Mouse (Mus musculus) liver, postnatal 0 days (tissue): ENCODE measurements around the gene Gm20509. TPM values are rescaled to one million over a fixed set of nuclear protein-coding genes. Genes with fewer than 3 reads are reported as not detected.

Experiments
- ATAC-seq: fragments of 200-750 bp; cut with Nextera tagmentation; 2 replicates; pipeline ENCODE4 v1.8.0; 2017; ENCODE audit warnings: mild to moderate bottlenecking, moderate library complexity
- DNase-seq: peaks from one replicate; pipeline ENCODE4 v3.0.0-alpha.2; 2016
- H3K27ac ChIP-seq: fragments of 300-500 bp; sonication (generic); 2 replicates; pipeline ENCODE4 v1.5.1; 2014; ENCODE audit warnings: antibody characterized with exemption, moderate library complexity, mild to moderate bottlenecking, low read depth
- H3K27me3 ChIP-seq: fragments of 300-500 bp; sonication (generic); 2 replicates; pipeline ENCODE4 v1.6.1; 2014; ENCODE audit warnings: low read length, control low read depth, mixed read lengths; ENCODE audit not compliant: insufficient read depth
- H3K36me3 ChIP-seq: fragments of 300-500 bp; sonication (generic); replicated peaks from 2 replicates; pipeline ENCODE4 v1.6.1; 2014; ENCODE audit warnings: mild to moderate bottlenecking, control low read depth, low read length, moderate library complexity, mixed read lengths; ENCODE audit not compliant: insufficient read depth
- H3K4me1 ChIP-seq: fragments of 300-500 bp; sonication (generic); 2 replicates; pipeline ENCODE4 v1.6.1; 2014; ENCODE audit warnings: antibody characterized with exemption, mild to moderate bottlenecking, control low read depth; ENCODE audit not compliant: insufficient read depth
- H3K4me2 ChIP-seq: fragments of 300-500 bp; sonication (generic); 2 replicates; pipeline ENCODE4 v1.6.1; 2014; ENCODE audit warnings: low read depth, mild to moderate bottlenecking, low read length, moderate library complexity, mixed read lengths
- H3K4me3 ChIP-seq: fragments of 300-500 bp; sonication (generic); 2 replicates; pipeline ENCODE4 v1.5.1; 2014; ENCODE audit warnings: low read depth, low read length
- H3K9ac ChIP-seq: fragments of 300-500 bp; sonication (generic); replicated peaks from 2 replicates; pipeline ENCODE4 v1.6.1; 2014; ENCODE audit warnings: mild to moderate bottlenecking, moderate library complexity
- H3K9me3 ChIP-seq: fragments of 300-500 bp; sonication (generic); 2 replicates; pipeline ENCODE4 v1.6.1; 2016; ENCODE audit warnings: mild to moderate bottlenecking, control low read depth, low read length, mixed read lengths
- CTCF ChIP-seq: sonication (generic); IDR thresholded peaks from 2 replicates; pipeline ENCODE4 v1.5.1; 2016; ENCODE audit warnings: antibody characterized with exemption, low read depth
- EP300 ChIP-seq: IDR thresholded peaks from 2 replicates; pipeline ENCODE4 v1.6.1; 2016; ENCODE audit warnings: antibody characterized with exemption, low read depth, mild to moderate bottlenecking
- WGBS: fragments of 180-500 bp; shearing (Covaris S2); extraction: QIAGEN DNeasy Blood & Tissue Kit; methylation state at CpG from one replicate; pipeline ENCODE4 v1.1.7; 2014; ENCODE audit not compliant: insufficient replicate concordance; 5-methylcytosine and 5-hydroxymethylcytosine counted together
- polyA plus RNA-seq: library from polyadenylated mRNA; unstranded; fragments of >200 nt; fragmentation: Nextera tagmentation; extraction: Ambion mirVana; gene quantifications from 2 replicates; pipeline ENCODE4 v1.2.1, GENCODE M21; 2015

Gene Gm20509
- polyA plus RNA-seq = not detected in 2 replicates

- Histone ChIP-seq H3K27ac (no peak within 1 kb of the TSS), H3K4me1 (peaks cover 11% of the 10 kb centered on the region), H3K27me3 (peaks cover 13% of the 10 kb centered on the region), H3K36me3 (no peaks in the 10 kb centered on the region), H3K9me3 (no peaks in the 10 kb centered on the region), H3K4me3 (peak within 1 kb of the TSS; percentile 46), H3K9ac (peak within 1 kb of the TSS; percentile 53), H3K4me2 (peak within 1 kb of the TSS; percentile 79)
- ATAC-seq (no peak), DNase-seq (no peak)
- no peak for TF ChIP-seq CTCF
- TF ChIP-seq EP300 = no peak
- WGBS = 83% methylated on average over 4 of the region's 4 CpGs
These were observed at the start of gene Gm20509 for GRCm38 (mm10) chr9:73102181-73102580. Gene Gm20509 (plus strand): TSS chr9:73102470.

GRCm38 (mm10) chr9:73055441-73055911 is 46.8 kb upstream of the Gm20509 start:
- Histone ChIP-seq H3K9me3 (no peaks in the 10 kb centered on the region), H3K4me2 (no peak overlapping the region), H3K4me3 (no peak overlapping the region), H3K27ac (peak overlapping the region; percentile 48), H3K27me3 (no peaks in the 10 kb centered on the region), H3K4me1 (peaks cover 2% of the 10 kb centered on the region; the same call in 1 of the 2 replicates), H3K36me3 (no peaks in the 10 kb centered on the region), H3K9ac (no peak overlapping the region)
- WGBS = 66% methylated on average over 10 of the region's 10 CpGs
- no peak for ATAC-seq
- no peak for DNase-seq
- TF ChIP-seq CTCF = no peak
- peak; percentile 63; the same call in 1 of the 2 replicates for TF ChIP-seq EP300

GRCm38 (mm10) chr9:73059224-73059623 is 43.0 kb upstream of the Gm20509 start:
- H3K27me3 ChIP-seq = no peaks in the 10 kb centered on the region
- TF ChIP-seq CTCF (no peak), EP300 (no peak)
- no peak overlapping the region for H3K4me2 ChIP-seq
- ATAC-seq (no peak), DNase-seq (no peak)
- no peak overlapping the region for H3K27ac ChIP-seq
- 71% methylated on average over 4 of the region's 4 CpGs for WGBS
- H3K9ac ChIP-seq = no peak overlapping the region
- H3K4me3 ChIP-seq = no peak overlapping the region
- no peaks in the 10 kb centered on the region for H3K9me3 ChIP-seq
- H3K4me1 ChIP-seq = peaks cover 2% of the 10 kb centered on the region; the same call in 1 of the 2 replicates
- H3K36me3 ChIP-seq = 0 out of 2 replicates have a peak, but pooled peaks cover 2% of the 10 kb centered on the region

GRCm38 (mm10) chr9:73063621-73064290 is 38.5 kb upstream of the Gm20509 start:
- no peak for TF ChIP-seq CTCF
- no peak for TF ChIP-seq EP300
- H3K4me3 ChIP-seq = no peak overlapping the region
- H3K36me3 ChIP-seq = peaks cover 2% of the 10 kb centered on the region; the same call in 1 of the 2 replicates
- peaks cover 14% of the 10 kb centered on the region for H3K4me1 ChIP-seq
- no peaks in the 10 kb centered on the region for H3K27me3 ChIP-seq
- no peak overlapping the region for H3K4me2 ChIP-seq
- 70% methylated on average over 15 of the region's 15 CpGs for WGBS
- H3K27ac ChIP-seq = no peak overlapping the region
- DNase-seq (no peak), ATAC-seq (no peak)
- no peak overlapping the region for H3K9ac ChIP-seq
- no peaks in the 10 kb centered on the region for H3K9me3 ChIP-seq

- TF ChIP-seq CTCF (no peak), EP300 (no peak)
- DNase-seq (peak; percentile 43), ATAC-seq (peak; percentile 88)
- WGBS = 35% methylated on average over 10 of the region's 10 CpGs
- H3K9ac ChIP-seq = no peak overlapping the region
- H3K36me3 ChIP-seq = no peaks in the 10 kb centered on the region; the same call in 1 of the 2 replicates
- no peak overlapping the region for H3K27ac ChIP-seq
- no peaks in the 10 kb centered on the region for H3K27me3 ChIP-seq
- H3K4me3 ChIP-seq = no peak overlapping the region
- no peaks in the 10 kb centered on the region for H3K9me3 ChIP-seq
- H3K4me1 ChIP-seq = peaks cover 17% of the 10 kb centered on the region
- H3K4me2 ChIP-seq = no peak overlapping the region
These were observed 35.2 kb upstream of the Gm20509 start for GRCm38 (mm10) chr9:73067086-73067485.

GRCm38 (mm10) chr9:73068230-73068679 is 34.0 kb upstream of the Gm20509 start:
- H3K9ac ChIP-seq = no peak overlapping the region; the same call in 1 of the 2 replicates
- no peak overlapping the region for H3K4me3 ChIP-seq
- no peaks in the 10 kb centered on the region for H3K9me3 ChIP-seq
- H3K4me2 ChIP-seq = peak overlapping the region; percentile 13; the same call in 1 of the 2 replicates
- WGBS = 22% methylated on average over 6 of the region's 6 CpGs
- no peak for TF ChIP-seq CTCF
- peak; percentile 40; the same call in 1 of the 2 replicates for ATAC-seq
- H3K27ac ChIP-seq = peak overlapping the region; percentile 74
- H3K27me3 ChIP-seq = no peaks in the 10 kb centered on the region
- H3K4me1 ChIP-seq = peaks cover 17% of the 10 kb centered on the region
- no peaks in the 10 kb centered on the region; the same call in 1 of the 2 replicates for H3K36me3 ChIP-seq
- no peak for DNase-seq
